Mouse (Mus musculus): ENCODE measurements around the gene Dlg2.

- no peak for TF ChIP-seq POLR2A (IDR thresholded peaks at IDR 0.05; ENCODE audit: borderline replicate concordance, low read depth, low read length)
- no peak for TF ChIP-seq CTCF (IDR thresholded peaks at IDR 0.05; ENCODE audit: low read depth, low read length)
Observed at GRCm38 (mm10) chr7:90977241-90977640, 500.8 kb downstream of the Dlg2 start.

Measured in bone marrow macrophage, adult 2 months (primary cell).